Mouse (Mus musculus): ENCODE measurements at regions not wholly inside any gene's neighbourhood (a gene's known extent, or its start where the extent isn't known, plus 50 kb on each side); places are given as distances from the start of the nearest gene placed in this dataset.

DNA sequence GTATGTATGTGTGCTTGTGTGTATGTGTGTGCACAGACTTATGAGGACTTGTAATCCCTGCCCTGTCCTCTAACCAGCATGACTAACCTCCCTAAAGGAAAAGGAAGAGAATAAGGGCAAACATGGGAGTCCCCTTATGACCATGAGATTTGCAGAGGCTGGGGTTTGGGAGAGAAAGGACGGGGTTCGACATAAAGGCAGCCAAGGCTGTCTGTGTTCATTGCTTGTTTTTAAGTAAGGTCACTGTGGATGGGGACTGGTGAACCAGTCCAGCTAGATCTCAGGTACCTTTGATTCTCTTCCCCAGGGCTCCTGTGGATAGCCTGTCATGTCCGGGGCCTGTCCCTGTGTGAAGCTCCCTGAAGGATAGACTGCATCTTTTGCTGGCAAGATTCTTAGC, 55.6 kb downstream of the Irf2bp2 start:
- no peak for DNase-seq

DNA sequence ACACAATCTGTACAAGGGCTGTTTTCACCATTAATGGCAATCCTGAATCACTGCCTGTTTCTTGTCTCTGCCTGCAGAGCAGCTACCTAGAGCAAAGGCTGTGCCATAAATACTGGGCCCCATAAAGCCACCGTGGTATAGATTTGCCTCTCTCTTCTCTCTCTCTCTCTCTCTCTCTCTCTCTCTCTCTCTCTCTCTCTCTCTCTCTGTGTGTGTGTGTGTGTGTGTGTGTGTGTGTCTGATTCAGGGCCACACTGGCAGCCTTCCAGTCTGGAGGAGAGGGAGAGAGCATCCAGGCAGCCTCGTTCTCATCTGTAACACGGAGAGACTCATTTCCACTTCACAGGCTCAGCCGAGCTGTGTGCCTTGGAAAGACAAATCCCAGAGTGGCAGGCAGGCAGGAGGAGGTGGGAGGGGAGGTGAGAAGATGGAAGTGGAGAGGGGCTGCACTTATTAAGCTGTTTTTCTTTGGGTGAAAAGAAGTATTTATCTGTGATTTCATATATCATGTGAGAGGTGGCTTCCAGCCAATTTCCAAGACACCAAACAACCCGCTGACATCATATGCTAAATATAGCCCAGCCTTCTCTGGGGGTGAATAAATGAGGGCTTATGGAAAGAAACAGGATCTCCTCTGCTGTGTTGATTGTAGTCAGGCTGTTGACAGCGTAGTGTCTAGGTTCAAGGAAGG, 56.7 kb downstream of the Irf2bp2 start:
- DNase-seq = peak; percentile 75

DNA sequence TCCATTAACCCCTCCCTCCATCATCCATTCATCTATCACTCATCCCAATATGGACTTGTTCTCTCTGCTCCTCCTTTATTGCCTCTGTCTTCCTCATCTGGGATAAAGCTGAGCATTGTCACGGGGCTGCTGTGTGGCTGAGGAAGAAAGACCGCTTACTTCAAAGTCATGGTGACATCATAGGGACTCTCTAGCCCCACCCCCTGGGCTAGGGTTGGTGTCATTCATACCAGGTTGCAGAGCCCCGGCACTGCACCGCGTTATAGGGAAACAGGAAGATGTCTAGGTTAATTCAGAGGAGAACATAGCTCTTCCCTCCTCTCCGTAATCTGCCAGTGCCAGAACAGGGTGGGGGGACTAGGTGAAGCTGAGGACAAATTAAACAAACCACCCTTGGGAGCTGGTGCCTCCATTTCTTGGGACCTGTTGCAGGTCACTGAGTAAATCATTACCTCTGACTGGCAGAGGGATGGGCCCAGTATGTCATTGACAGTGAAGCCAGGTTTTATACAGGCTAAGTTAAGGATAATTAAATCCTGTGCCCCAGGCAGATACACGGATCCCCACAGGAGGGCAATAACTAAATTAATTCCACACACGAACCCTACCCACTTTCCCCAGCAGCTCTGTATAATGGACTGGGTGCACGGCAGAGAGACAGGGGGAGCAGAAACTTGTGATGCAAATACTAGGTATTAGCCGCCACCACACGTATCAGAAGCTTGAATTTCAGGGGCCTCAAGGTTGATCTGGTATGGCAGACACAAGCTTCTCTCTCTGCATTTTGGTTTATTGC, 57.5 kb downstream of the Irf2bp2 start:
- DNase-seq = no peak

DNA sequence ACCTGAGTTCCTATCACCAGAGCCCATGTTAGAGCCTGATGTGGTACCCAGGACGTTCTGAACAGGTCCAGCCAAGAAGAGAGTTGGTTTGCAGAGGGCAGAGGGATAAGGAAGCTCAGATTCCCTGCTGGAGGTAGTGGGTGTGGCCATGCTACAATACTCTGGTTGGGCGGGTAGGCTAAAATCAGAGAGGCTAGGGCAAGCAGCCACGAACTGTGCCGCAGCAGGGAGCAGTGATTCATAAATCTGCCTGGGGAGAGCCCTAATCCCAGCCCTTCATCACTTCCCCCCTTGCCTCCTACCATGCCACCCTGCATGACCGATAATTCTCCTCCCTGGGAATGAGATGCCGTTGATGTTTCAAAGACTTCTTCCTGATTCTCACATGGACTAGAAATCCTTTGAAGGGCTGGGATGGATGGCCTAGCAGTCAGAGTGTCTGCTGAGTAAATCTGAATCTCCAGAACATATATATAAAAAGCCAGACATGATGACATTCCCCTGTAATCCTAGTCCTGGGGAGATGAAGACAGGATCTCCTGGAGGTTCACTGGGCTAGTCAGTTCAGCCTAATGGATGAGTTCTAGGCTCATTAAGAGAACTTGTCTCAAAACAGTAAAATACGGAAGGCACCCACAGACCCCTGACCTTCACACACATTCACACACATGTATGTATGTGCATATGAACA, 57.6 kb upstream of the Tarbp1 start:
- no peak for DNase-seq

DNA sequence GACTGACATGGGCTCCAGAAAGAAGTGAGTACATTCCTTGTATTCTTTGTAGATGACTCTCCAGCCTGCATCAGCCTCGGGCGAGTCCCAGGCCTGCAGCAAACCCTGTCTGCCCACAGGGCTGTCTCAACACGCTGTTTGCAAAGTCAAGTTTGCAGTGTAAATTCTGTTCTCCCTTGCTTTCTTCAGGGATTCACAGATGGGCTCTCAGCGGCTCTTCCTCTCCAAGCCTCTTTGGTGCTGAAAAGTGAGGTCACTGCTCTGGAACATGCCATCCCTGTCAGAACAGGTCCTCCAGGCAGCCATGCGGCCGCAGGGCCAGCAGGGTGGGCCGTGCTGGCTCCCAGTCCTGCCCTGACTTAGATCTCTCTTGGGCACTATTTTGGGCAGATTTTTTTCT, 56.6 kb upstream of the Tarbp1 start:
- no peak for DNase-seq

DNA sequence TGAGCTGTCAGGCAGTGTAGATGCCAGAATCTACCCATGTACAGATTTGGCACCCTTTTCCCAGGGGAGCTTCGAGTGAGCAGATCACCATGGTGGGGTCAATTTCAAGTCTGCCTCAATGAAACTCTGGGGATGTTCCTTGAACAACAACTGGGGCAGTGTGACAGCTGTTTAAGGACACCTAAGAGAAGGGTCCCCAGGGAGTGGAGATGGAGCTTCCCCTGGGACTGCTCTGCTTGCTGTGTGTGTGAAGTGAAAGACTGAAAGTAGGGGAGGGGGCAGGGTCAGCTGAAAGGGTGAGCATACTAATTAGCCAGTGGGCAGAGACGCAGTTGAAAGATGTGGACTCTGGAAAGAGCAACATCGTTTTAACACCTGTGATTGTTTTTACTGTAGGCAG, 54.5 kb upstream of the Tarbp1 start:
- DNase-seq = no peak

DNA sequence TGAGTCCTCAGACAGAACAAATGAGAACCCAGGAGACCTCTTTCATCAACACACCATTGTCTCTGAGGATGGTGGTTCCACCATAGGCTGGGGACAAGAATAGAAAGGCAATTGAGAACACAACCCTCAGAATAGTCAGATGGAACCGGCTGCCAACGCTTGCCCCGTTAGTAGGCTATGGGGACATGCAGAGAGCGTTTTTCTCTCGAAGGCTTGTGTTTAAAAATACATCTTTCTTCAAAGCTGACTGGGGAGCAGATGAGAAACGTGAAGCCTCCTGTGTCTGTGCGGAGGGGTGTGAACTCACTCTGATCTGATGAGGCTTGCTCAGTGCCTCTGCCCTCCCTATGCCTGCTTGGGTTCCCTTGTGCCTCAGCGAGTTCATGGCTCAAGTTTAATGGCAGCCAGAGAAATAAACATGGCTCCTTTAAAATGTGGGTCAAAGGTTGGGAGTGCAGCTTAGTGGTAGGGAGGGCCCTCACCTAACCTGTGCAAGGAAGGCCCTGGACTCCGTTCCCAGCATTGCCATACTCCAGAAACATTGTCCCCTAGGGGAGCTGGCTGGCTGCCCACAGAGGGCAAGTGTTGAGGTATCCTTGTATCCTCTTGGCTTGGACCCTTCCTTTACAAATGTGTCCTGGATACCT, 53.7 kb upstream of the Tarbp1 start:
- DNase-seq = no peak

DNA sequence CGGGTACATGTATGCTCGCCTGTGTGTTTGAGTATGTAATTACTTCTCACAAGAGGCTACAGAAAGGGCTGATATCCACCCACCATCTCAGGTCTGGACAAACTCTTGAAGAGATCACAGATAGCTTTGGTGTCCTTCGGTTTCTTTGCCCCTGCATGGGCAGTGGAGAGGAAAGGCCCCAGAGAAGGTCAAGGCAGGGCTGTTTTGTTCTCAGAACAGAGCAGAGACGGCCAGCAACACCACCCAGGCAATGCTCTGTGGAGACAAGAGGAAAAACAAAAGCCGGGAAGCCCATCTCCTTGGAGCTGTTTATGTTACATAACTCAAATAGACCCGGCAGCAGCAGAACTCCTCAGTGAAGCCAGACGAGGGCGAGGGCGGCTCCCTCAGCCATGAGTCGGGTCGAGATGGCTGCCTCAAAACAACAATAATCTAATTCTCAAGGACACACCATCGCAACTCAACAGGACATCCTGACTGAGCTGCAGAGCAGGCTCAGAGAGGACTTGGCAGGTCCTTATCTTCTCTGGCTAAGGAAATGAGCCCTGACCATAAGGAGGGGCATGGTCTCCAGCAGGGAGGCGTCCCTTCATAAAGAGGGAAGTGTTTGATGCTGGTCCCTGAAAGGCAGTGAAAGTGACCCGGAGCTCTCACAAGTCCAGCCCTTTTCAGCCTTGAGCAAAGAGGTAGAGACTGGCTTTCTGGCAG, 52.2 kb upstream of the Tarbp1 start:
- peak; percentile 78 for DNase-seq

DNA sequence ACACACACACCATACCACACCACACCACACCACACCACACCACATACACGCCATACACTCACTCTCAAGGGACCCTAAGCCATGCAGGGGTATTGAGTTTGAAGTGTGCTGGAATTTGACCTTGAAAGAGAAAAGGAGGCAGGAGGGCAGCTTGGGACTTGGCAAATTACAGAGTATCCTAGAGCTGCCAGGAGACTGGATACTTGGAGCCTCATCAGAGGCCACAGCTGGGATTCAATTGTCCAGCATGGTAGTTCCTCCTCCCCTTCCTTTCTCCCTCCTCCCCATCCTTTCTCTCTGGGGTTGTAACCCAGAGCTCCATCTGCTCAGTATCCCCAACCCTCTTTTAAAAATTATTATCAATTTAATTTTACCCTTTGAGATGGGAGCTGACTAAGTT, 50.7 kb upstream of the Tarbp1 start:
- DNase-seq = no peak

Data from adrenal gland, adult 8-10 months (tissue).